In genomic region chr16:4762437-4762836, GRCm38 (mm10) we compare ENCODE assay signal across 22 mouse cellular contexts.
"Had no signal": no experiment of that assay in that cellular context is flagged by ENCODE, and none has a peak within 500 bp of the region (broad histone marks: within the 10 kb centered on the region; RNA-seq: fewer than 3 reads in every experiment).

No protein-coding gene starts in this region.

- H3K4me1 ChIP-seq: limb, embryonic 10.5 days; limb, embryonic 13.5 days; liver, embryonic 15.5 days; midbrain, embryonic 10.5 days had no signal

- H3K27ac ChIP-seq: kidney, embryonic 15.5 days; limb, embryonic 10.5 days; limb, embryonic 13.5 days; liver, embryonic 12.5 days; liver, embryonic 15.5 days; lung, embryonic 15.5 days; midbrain, embryonic 10.5 days; neural tube, embryonic 13.5 days had no signal

- H3K27me3 ChIP-seq: kidney, embryonic 15.5 days; limb, embryonic 13.5 days; liver, embryonic 12.5 days; liver, embryonic 15.5 days; lung, embryonic 15.5 days; megakaryocyte, embryonic 14.5 days; neural tube, embryonic 13.5 days had no signal

- H3K9ac ChIP-seq: kidney, embryonic 15.5 days; limb, embryonic 13.5 days; liver, embryonic 12.5 days; liver, embryonic 15.5 days; lung, embryonic 15.5 days; neural tube, embryonic 13.5 days had no signal

- H3K4me3 ChIP-seq: kidney, embryonic 15.5 days; limb, embryonic 10.5 days; limb, embryonic 13.5 days; liver, embryonic 12.5 days; liver, embryonic 15.5 days; lung, embryonic 15.5 days; megakaryocyte, embryonic 14.5 days; midbrain, embryonic 10.5 days; neural tube, embryonic 13.5 days had no signal

- DNase-seq: kidney, adult 11 months; kidney, adult 8-10 months; kidney, postnatal 10 days; kidney, postnatal 36 days; layer of hippocampus, adult 9-11 months; liver; lung, adult 18-20 months; lung, postnatal 10 days; lung, postnatal 36 days; midbrain, embryonic 14.5 days; retina, postnatal 1 day; thymus, adult 18-20 months; thymus, postnatal 36 days had no signal
